Mouse (Mus musculus): ENCODE data around the gene Cfh. TPM values are rescaled to one million over a fixed set of nuclear protein-coding genes. Genes with fewer than 3 reads are reported as not detected.

Cfh gene
- polyA plus RNA-seq, 1 experiment from 2014 or later, result 2.8 TPM

DNA sequence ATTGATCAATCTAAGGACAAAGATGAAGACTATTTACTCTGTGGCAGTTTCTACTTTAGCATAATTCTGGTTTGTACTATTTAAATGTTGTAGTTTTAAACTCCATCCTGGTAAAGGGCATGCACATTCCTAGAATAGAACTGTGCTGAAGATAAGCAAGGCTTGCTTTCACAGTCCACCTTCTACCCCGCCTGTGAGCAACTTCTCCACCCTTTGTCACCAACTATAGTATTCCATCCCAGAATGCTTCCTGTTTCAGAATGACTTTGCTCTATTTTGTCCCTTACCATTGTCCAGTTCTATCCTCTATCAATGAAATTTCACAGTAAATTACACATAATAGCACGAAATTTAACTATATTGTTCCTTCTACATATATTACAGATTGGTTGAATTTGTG, 8.1 kb downstream of the Cfh start:
- WGBS, result 68% methylated on average over 2 of the region's 2 CpGs
- no peak overlapping the region for H3K27ac ChIP-seq (ENCODE audit: low read depth, low read length)
- ATAC-seq, result no peak
- H3K27me3 ChIP-seq (replicated peaks; ENCODE audit: control insufficient read depth, insufficient read depth, low read length), result no peaks in the 10 kb centered on the region
- no peak overlapping the region for H3K4me3 ChIP-seq (ENCODE audit: low read depth, low read length)
- no peaks in the 10 kb centered on the region for H3K9me3 ChIP-seq (ENCODE audit: control insufficient read depth)
- no peak for TF ChIP-seq CTCF (IDR thresholded peaks at IDR 0.05; ENCODE audit: low read depth)
- H3K4me1 ChIP-seq (replicated peaks; ENCODE audit: control insufficient read depth, insufficient read depth, low read length), result no peaks in the 10 kb centered on the region
- no peak overlapping the region for H3K4me2 ChIP-seq (replicated peaks; ENCODE audit: low read depth)
- H3K36me3 ChIP-seq (ENCODE audit: control insufficient read depth, insufficient read depth), result no peaks in the 10 kb centered on the region
- no peak overlapping the region for H3K9ac ChIP-seq (ENCODE audit: low read depth, low read length)

DNA sequence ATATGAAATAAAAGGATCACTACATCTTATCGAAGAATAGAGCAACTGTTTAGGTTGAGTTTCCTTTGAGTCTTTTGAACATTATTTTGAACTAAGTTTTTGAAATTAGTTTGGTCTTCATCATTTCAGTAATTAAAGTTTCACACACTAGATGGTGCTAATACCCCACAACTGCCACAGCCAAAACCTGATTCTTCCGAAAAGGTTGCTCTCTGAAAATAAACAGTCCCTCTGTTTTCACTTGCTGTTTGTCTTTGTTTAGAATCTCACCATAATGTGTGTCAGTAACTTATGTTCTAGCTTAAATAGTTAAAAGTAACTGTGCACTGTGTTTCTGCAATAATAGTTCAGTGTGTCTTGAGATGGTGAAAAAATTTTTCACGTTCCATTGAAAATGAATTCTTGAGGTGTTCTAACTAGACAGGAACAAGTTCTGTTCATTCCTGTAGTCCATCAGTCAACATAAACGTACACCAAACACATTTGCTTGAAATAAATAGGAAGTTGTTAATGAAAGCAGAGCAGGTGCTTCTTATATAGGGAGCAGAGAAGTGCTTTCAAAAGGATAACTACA, 11.9 kb downstream of the Cfh start:
- Histone ChIP-seq H3K4me3 (ENCODE audit: low read depth, low read length) (no peak overlapping the region), H3K4me2 (replicated peaks; ENCODE audit: low read depth) (no peak overlapping the region; the same call in 1 of the 2 replicates), H3K9me3 (ENCODE audit: control insufficient read depth) (no peaks in the 10 kb centered on the region), H3K36me3 (ENCODE audit: control insufficient read depth, insufficient read depth) (no peaks in the 10 kb centered on the region), H3K9ac (ENCODE audit: low read depth, low read length) (no peak overlapping the region), H3K27me3 (replicated peaks; ENCODE audit: control insufficient read depth, insufficient read depth, low read length) (no peaks in the 10 kb centered on the region), H3K4me1 (replicated peaks; ENCODE audit: control insufficient read depth, insufficient read depth, low read length) (no peaks in the 10 kb centered on the region), H3K27ac (ENCODE audit: low read depth, low read length) (no peak overlapping the region)
- TF ChIP-seq CTCF (IDR thresholded peaks at IDR 0.05; ENCODE audit: low read depth), result peak; percentile 78
- WGBS, result 28% methylated on average over 4 of the region's 4 CpGs
- ATAC-seq, result no peak

DNA sequence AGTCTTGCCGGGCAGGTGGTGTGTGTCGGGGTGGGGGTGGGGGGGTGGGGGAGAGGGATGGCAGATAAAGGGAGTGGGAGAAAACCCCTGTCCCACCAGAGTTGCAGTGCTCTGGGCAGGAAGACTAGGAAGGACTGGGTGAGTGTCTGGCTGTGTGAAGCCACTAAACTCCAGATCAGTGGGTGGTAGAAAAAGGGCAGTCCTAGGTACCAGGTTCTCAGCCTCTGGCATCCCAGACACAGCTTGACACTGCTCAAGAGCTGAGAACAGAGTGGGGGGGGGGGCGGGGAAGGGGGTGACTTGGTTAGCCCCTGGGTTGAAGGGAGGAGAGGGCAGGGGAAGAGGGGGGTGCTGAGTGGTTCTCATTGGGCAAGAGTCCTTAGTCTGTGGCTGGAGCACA, 24.6 kb downstream of the Cfh start:
- Histone ChIP-seq H3K4me3 (ENCODE audit: low read depth, low read length) (no peak overlapping the region), H3K27me3 (replicated peaks; ENCODE audit: control insufficient read depth, insufficient read depth, low read length) (no peaks in the 10 kb centered on the region), H3K4me1 (replicated peaks; ENCODE audit: control insufficient read depth, insufficient read depth, low read length) (no peaks in the 10 kb centered on the region), H3K4me2 (replicated peaks; ENCODE audit: low read depth) (no peak overlapping the region), H3K36me3 (ENCODE audit: control insufficient read depth, insufficient read depth) (no peaks in the 10 kb centered on the region), H3K27ac (ENCODE audit: low read depth, low read length) (no peak overlapping the region), H3K9me3 (ENCODE audit: control insufficient read depth) (no peaks in the 10 kb centered on the region), H3K9ac (ENCODE audit: low read depth, low read length) (no peak overlapping the region)
- TF ChIP-seq CTCF (IDR thresholded peaks at IDR 0.05; ENCODE audit: low read depth), result no peak
- ATAC-seq, result no peak
- WGBS, result 77% methylated on average over 2 of the region's 3 CpGs

DNA sequence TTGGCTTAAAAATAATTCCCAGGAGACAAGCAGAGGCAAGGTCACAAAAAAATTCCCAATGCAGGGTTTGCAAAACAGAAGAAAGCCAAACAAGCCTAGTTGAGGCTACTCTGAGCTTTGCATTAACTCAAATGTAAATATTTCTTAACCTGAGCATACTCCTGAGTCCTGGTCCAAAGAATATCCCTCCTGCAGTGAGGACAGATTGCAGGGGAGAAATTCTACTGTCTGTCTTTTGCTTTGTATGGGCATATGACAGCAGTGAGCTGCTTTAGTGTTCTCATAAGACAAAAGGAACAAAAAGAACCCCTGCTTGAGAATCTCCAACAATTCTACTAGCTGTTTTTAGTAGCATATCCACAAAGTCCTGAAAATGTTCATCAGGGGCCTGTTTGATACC, 114.1 kb downstream of the Cfh start:
- Histone ChIP-seq H3K27ac (ENCODE audit: low read depth, low read length) (no peak overlapping the region), H3K4me1 (replicated peaks; ENCODE audit: control insufficient read depth, insufficient read depth, low read length) (no peaks in the 10 kb centered on the region), H3K4me3 (ENCODE audit: low read depth, low read length) (no peak overlapping the region), H3K9ac (ENCODE audit: low read depth, low read length) (no peak overlapping the region), H3K36me3 (ENCODE audit: control insufficient read depth, insufficient read depth) (no peaks in the 10 kb centered on the region), H3K9me3 (ENCODE audit: control insufficient read depth) (no peaks in the 10 kb centered on the region), H3K4me2 (replicated peaks; ENCODE audit: low read depth) (no peak overlapping the region), H3K27me3 (replicated peaks; ENCODE audit: control insufficient read depth, insufficient read depth, low read length) (no peaks in the 10 kb centered on the region)
- no peak for TF ChIP-seq CTCF (IDR thresholded peaks at IDR 0.05; ENCODE audit: low read depth)
- ATAC-seq, result no peak

Other genes starting within 250 kb of the Cfh start
- gene Kcnt2, start 62.4 kb upstream of the Cfh start, polyA plus RNA-seq (2015; fragmentation: Nextera tagmentation; extraction: Ambion mirVana), result 0.60 and 0.63 TPM in 2 replicates